Mouse (Mus musculus): Measurements from ENCODE around the gene Kank4. TPM values are rescaled to one million over a fixed set of nuclear protein-coding genes. Genes with fewer than 3 reads are reported as not detected.
"Not testable (repeated sequence)": the region's sequence is repeated elsewhere in the genome, so short reads cannot be mapped to it uniquely, and the experiment has no call there.

Gene Kank4
- total RNA-seq (2021): under 1 TPM; 0.52 to 0.72 TPM
- long read RNA-seq, experiment 1: 0 reads
- long read RNA-seq, experiment 2: 0 reads

GRCm38 (mm10) chr4:98817184-98817911 is at the start of gene Kank4:
Gene Kank4 (minus strand): TSS chr4:98817537.
- DNase-seq: peak; percentile 58 to 64

DNA sequence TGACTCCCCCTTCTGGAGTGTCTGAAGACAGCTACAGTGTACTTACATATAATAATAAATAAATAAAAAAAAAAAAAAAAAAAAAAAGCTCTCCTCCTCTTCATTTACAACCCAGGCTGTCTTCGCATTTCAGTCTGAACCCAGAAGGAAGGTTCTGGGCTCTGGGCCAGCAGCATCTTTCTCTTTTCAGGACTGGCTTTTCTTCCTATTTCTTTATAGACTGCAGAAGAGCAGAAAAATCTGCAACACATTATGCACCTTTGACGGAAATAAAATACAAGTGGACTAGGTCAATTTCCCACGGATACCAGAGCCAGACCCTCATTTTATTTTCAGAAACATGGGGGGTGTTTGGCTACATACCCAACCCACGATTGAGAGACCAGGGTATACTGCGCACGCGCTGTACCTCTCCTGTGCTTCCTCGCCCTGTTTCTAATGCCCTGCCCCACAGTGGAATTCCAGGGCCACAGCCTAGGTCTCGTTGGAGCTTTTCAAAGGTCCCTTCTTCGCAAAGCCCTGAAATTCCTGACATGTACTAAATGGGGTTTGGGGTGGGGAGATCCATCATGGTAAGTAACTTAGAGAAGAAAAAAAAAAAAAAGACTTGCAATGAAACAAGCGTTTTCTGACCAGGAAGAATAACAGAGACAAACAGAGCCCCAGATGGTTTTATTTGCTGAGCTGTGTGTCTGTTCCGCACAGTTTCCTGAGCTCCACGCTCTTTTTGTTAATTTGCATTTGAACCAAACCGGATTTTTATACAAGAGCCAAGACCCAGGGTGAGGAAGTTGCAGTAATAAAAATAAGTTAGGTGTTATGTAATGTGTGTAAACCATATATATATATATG is 48.3 kb upstream of the Kank4 start:
- no peak for DNase-seq

- no peak for DNase-seq
Observed at GRCm38 (mm10) chr4:98864546-98864945, 47.2 kb upstream of the Kank4 start.

DNA sequence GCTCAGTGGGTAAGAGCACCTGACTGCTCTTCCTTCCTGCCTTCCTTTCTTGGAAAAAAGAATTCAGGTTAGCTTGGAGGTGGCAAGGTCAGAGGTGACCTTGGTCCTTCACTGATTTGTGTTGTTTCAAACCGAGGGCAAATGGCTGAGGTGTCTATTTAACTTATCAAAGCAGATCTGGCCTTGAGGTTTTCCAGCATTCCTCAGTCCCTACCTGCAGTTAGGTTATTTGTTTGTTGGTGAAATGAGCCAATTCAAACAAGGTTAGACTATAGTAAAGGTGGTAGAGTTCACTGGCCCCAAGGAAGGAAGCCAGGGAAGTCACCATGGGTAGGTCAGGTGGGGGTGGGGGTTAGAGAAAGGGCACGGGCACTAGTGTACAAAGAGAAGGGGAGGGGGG is 46.8 kb upstream of the Kank4 start:
- no peak for DNase-seq

DNA sequence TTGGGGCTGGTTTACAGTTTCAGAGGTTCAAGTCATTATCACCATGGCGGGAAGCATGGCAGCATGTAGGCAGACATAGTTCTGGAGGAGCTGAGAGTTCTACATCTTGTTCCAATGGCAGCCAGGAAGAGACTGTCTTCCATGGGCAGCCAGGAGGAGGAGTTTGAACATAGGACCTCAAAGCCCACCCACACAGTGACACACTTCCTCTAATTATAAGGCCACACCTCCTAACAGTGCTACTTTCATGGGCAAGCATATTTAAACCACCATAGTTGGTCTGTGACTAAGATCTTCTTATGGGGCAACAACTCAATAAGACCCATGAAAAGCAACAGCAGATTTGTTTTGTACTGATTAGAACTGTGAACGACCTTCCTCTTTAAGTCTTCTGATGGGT is 46.1 kb upstream of the Kank4 start:
- no peak for DNase-seq

GRCm38 (mm10) chr4:98858151-98858855 is 41.0 kb upstream of the Kank4 start:
- DNase-seq: no peak

- DNase-seq: no peak
Observed at GRCm38 (mm10) chr4:98857037-98857648, 39.8 kb upstream of the Kank4 start.

GRCm38 (mm10) chr4:98853926-98854325 is 36.6 kb upstream of the Kank4 start:
- DNase-seq: no peak

DNA sequence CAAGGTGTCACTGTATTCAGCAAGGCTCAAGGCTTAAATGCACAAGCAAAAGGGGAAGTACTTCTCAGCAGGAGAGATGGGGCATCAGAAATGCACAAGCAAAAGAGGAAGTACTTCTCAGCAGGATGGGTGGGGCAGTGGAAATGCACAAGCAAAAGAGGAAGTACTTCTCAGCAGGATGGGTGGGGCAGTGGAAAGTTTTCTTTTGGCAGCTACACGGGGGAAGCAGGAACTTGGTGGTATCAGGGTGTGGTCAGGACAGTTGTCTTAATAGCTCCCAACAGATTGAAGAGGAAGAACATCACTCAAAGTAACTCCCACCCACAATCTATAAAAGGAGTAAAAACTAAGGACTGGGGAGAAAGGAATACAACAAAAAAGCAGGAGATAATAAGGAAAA is 33.1 kb upstream of the Kank4 start:
- DNase-seq: not testable (repeated sequence)

- no peak for DNase-seq
Observed at GRCm38 (mm10) chr4:98847120-98847885, 30.0 kb upstream of the Kank4 start.

GRCm38 (mm10) chr4:98846396-98846795 is 29.1 kb upstream of the Kank4 start:
- no peak for DNase-seq

- DNase-seq: no peak
Observed at GRCm38 (mm10) chr4:98845687-98846125, 28.4 kb upstream of the Kank4 start.

DNA sequence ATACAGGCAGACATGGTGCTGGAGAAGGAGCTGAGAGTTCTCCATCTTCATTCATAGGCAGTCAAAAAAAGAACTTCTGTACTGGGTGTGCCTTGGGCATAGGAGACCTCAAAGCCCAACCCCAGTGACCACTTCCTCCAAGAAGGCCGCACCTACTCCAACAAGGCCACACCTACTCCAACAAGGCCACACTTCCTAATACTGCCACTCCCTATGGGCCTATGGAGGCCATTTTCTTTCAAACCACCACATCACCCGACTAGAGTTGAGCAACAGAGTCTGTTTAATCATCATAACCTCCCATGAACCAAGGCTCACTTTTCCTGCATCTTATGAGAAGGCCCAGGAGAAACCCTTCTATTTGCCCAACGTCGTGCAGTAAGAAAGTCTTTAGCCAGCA is 27.9 kb upstream of the Kank4 start:
- no peak for DNase-seq

GRCm38 (mm10) chr4:98843906-98844597 is 26.7 kb upstream of the Kank4 start:
- DNase-seq: no peak

DNA sequence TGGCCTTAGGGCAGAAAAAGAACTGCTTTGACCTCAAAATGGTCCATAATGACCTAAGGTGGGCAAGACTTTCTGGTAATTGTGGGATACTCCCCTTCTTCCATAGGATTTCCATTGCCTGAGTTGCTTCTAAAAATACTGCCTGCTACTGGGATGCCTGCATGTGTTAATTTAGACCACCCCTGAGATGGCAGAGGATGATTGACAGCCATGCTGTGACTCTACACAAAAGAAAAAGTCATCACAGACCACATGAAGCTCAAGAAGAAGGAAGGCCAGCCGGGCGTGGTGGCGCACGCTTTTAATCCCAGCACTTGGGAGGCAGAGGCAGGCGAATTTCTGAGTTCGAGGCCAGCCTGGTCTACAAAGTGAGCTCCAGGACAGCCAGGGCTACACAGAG is 23.9 kb upstream of the Kank4 start:
- DNase-seq: not testable (repeated sequence)

GRCm38 (mm10) chr4:98840526-98840925 is 23.2 kb upstream of the Kank4 start:
- DNase-seq: no peak

- no peak for DNase-seq
Observed at GRCm38 (mm10) chr4:98838913-98839312, 21.6 kb upstream of the Kank4 start.

DNA sequence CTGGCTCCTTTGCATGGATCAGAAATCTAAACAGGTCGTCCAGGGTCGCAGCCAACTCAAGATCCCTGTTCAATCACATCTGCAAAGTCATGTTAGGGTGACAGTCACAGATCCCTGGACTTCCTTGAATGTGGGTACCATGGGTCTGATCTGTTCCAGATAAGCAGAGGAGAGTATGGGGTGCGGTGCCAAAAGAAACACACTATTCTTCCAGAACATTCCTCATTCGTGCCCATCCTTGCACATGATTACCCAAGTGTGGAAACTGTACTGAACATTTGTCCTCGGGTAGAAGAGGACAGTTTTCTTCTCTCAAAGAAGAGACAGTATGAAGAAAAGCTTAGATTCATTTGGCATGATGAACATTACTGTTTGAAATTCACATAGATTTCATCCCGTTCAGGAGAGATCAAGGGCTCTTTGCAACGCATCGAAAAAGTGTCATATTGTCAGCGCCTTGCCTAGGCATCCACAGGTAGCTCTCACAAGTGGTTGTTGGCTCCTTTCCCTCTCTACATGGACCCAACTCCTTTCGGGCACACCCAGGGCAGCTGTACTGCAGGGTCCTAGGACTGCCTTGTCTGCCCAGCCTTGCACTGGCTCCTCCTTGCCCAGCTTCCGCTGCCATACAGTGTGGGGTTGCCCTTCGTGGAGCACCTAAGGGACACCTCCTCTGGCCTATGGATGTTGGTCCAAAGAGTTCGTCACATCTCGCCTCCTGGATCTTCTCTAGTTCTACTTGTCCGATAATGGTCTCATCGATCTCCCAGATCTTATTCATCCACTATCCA is 20.6 kb upstream of the Kank4 start:
- no peak for DNase-seq

- DNase-seq: no peak
Observed at GRCm38 (mm10) chr4:98836519-98836918, 19.2 kb upstream of the Kank4 start.

DNA sequence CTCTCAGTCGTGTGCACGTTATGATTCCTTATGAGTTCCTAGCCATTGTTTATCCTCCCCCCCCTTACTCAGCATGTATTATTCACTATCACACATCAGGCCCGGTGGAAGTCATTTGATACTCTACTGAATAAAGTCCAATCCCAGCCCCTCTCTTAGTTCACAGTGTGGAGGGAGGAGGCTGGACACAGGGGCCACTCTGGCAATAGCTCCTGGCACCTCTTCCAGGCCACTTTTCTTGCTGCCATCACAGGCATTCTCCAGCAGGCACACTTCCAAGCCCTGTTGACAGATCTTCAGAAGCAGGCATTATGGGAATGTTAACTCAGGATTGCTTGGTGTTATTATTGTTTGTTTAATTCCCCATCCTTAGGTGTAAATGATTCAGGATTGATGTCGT is 17.4 kb upstream of the Kank4 start:
- no peak for DNase-seq

All from heart, adult 18-20 months (tissue).